Mouse (Mus musculus) left cerebral cortex, postnatal 4 days (tissue): Measurements from ENCODE around the gene Tmem135. TPM values are rescaled to one million over a fixed set of nuclear protein-coding genes. Genes with fewer than 3 reads are reported as not detected.
"Not testable (repeated sequence)": the region's sequence is repeated elsewhere in the genome, so short reads cannot be mapped to it uniquely, and the experiment has no call there.

Source experiments
- DNase-seq: peaks from one replicate; pipeline ENCODE4 v3.0.0-alpha.2; 2022
- intact Hi-C: fragments of 180-260 bp; cut with DNase I; formaldehyde crosslinking; loops from one replicate; pipeline ENCODE4 v1.15.1; 2025
- total RNA-seq, 2 experiments: library from RNA; stranded (reverse); gene quantifications; 2 replicates each; pipeline ENCODE4 v1.2.3; 2021

The Tmem135 gene
- total RNA-seq, 2 experiments from 2014 or later = 49.4 to 54.6 TPM

GRCm38 (mm10) chr7:89336434-89336833, 67.6 kb downstream of the Tmem135 start:
- intact Hi-C loops = no loop called here
- DNase-seq = no peak

GRCm38 (mm10) chr7:89335316-89335715, 68.7 kb downstream of the Tmem135 start:
- intact Hi-C loops = no loop called here
- DNase-seq = no peak

GRCm38 (mm10) chr7:89329896-89330295, 74.1 kb downstream of the Tmem135 start:
- no peak for DNase-seq
- intact Hi-C loops = no loop called here

DNA sequence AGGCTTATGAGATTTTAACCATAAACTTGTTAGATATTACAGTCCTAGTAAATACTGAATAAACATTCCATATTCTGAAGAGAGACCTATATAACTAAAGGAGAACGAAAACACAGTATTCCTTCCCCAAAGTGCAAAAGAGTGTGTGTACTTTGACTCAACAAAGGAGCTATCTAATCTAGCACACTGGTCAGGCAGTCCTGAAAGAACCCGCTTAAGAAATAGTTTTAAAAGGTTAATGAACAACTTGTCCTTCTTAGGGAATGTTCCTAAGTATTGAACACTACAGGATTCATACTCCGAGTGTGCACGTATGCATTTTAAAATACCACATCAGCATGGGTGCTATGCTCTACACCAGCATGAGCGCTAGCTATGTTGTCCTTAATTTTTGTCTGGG, 76.3 kb downstream of the Tmem135 start:
- intact Hi-C loops = no loop called here
- DNase-seq = no peak

DNA sequence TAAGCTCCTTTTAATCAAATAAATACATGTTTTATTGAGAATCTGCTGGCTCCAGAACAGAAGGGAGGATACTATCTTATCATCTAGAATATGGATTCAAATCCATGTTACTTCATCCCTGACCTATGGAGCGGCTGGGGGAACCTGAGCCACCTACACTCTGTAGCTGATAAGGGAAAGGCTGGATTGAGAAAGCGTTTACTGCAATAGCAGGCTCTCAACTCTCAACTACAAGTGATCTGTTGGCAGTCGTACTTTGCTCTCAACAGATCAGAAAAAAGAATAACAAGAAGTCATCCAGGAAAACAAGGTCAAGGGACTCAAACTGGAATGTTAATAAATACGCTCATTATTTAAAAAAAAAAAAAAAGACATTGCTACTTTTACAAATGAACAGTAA, 77.3 kb downstream of the Tmem135 start:
- intact Hi-C loops = no loop called here
- DNase-seq = no peak

DNA sequence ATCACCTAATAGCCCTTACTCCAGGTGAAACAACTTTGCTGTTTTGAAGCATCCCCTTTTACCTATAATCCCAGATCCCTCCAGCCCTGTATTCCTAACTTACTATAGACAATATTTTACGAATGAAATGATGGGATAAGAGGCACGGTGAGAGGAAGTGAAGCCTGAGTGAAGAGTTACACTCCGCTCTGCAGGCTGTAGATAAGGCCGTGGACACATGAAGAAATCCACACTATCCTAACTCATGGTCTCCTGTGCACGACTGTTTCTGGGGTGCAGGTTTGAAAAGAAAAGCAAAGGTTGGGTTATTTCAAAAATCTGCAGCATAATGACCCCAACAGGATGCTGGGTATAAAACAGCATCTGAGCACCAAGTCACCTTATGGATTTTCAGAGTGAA, 77.8 kb downstream of the Tmem135 start:
- intact Hi-C loops = no loop called here
- DNase-seq = no peak

DNA sequence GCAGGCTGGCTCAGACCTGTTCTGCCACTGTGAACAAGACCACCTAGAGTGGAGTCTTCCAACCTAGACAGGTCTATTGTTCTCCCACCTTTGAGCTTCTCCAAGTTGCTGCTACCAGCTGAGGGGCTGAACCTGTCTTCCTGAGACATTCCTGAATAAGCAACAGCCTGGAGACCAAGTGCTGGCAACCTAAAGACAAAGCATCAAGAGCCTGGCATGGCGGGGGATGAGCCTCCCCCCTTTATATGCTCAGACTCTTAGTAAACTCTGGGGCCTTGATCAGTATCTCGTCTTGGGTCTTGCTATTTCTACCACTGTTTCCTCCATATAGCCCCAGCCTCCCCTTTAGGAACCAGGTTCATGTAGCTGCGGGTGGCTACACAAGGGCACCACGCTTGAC, 81.3 kb downstream of the Tmem135 start:
- intact Hi-C loops, DNase-seq: not testable (repeated sequence)

DNA sequence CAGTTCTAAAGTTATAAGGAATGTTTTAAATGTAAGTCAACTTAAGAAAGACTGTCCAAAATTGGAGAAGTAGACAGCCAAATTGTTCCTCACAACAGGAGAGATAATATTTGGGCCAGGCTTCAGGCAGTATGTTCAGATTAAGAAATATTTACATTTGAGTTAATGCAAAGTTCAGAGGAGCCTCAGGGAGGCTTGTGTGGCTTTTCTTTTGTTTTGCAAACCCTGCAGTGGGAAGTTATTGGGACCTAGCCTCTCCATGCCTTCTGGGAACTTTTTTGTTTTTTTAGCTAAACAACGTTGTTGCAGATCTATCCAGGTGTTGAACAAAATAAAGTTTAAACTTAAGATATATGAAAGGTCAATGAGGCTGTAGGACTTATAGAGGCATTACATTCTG, 84.7 kb downstream of the Tmem135 start:
- no peak for DNase-seq
- intact Hi-C loops = no loop called here

DNA sequence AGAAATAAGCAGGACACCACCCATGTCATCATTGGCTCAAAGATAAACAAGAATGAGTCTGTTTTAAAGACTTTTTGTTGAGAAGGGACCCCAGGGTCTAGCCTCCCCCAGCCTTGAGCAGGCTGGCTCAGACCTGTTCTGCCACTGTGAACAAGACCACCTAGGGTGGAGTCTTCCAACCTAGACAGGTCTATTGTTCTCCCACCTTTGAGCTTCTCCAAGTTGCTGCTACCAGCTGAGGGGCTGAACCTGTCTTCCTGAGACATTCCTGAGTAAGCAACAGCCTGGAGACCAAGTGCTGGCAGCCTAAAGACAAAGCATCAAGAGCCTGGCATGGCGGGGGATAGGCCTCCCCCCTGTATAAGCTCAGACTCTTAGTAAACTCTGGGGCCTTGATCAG, 86.9 kb downstream of the Tmem135 start:
- DNase-seq, intact Hi-C loops: not testable (repeated sequence)

DNA sequence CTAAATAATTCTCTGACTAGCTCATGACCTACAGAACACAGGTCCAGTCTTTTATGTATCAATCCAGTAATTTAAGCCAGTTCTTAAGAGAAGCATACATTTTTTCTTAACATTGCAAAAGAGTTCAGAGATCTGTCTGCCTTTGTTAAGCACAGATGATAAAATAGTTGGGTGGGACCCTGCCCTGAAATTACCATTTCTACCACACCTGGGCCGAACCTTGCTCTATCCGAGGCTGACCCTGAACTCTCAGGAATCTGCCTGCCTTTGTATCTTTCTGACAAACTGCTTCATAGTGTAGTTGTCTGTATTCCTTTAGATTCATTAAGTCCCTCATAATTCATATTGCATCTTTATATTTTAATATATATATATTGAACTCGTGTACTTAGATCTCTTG, 87.9 kb downstream of the Tmem135 start:
- DNase-seq = no peak
- intact Hi-C loops = no loop called here

- intact Hi-C loops = no loop called here
Measured at GRCm38 (mm10) chr7:89311555-89311954, 92.5 kb downstream of the Tmem135 start.

GRCm38 (mm10) chr7:89308926-89309325, 95.1 kb downstream of the Tmem135 start:
- DNase-seq = no peak
- intact Hi-C loops = no loop called here

More at GRCm38 (mm10) chr7:89311555-89311954, 92.5 kb downstream of the Tmem135 start:
- DNase-seq = no peak

GRCm38 (mm10) chr7:89308238-89308637, 95.8 kb downstream of the Tmem135 start:
- intact Hi-C loops = no loop called here
- no peak for DNase-seq

DNA sequence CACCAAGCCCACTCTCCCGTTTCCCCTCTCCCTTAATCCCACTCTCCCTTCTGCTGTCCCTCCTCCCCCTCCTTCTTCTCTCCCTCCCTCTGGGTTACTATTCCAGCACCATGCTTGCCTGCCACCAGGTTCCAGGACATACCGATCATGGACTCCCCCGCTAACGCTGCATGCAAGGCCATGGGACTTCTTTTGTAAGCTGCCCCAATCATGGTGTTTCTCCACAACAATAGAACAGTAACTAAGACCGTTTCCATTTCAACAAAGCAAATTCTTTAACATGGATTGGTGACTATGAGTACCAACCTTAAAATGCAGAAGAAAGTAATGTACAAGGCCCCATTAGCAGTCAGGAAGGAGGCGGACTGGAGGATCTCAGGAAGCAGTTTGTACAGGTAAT, 97.2 kb downstream of the Tmem135 start:
- intact Hi-C loops = no loop called here
- DNase-seq = no peak

- DNase-seq = no peak
- intact Hi-C loops = no loop called here
Measured at GRCm38 (mm10) chr7:89304958-89305357, 99.1 kb downstream of the Tmem135 start.

- intact Hi-C loops = no loop called here
- DNase-seq = no peak
Measured at GRCm38 (mm10) chr7:89303765-89304164, 100.3 kb downstream of the Tmem135 start.

DNA sequence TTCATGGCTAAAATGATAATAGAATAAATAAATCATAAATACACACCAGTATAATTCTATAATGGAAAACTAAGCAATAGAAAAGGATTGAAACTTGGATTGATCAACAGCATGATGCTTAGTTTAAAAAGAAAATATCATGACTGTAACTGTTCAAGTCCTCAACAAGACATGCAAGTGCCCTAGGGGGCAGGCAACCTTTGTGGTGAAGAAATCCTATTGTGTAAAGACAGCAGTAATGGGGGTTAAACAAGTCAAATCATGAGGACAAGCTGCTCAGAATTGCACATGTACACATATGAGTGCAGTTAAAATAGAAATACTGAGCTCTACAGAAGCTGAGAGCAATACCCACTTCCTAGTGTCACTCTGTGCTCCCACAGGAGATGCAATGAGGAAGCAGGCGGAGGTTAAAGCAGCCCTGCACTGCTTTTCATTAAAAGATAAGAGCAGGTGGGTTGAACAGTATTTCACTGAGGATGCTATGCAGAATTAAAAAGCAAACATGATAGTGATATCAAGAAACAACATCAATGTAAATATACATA, 105.0 kb downstream of the Tmem135 start:
- DNase-seq = no peak
- intact Hi-C loops = no loop called here

GRCm38 (mm10) chr7:89296941-89297340, 107.1 kb downstream of the Tmem135 start:
- no peak for DNase-seq
- intact Hi-C loops = no loop called here

DNA sequence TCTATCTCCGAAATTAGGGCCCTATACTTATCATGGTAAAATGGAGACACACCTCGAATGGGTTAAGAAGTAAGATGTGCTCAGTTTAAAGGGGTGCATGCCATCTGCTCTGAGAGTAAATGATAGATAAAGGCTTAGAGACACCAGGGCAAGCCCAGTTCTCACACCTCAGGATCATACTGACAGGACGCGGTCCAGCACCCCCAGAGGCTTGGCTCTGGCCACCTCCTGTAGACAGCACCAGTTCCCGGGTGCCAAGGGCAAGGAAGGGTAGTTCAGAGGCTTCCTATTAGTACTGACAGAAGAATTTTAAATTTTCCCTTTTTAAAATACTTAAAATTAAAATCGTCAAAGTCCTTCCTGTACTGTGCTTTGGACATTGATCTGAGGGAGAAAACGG, 121.4 kb downstream of the Tmem135 start:
- DNase-seq = no peak
- intact Hi-C loops = no loop called here

GRCm38 (mm10) chr7:89270438-89270837, 133.6 kb downstream of the Tmem135 start:
- intact Hi-C loops, DNase-seq: not testable (repeated sequence)

DNA sequence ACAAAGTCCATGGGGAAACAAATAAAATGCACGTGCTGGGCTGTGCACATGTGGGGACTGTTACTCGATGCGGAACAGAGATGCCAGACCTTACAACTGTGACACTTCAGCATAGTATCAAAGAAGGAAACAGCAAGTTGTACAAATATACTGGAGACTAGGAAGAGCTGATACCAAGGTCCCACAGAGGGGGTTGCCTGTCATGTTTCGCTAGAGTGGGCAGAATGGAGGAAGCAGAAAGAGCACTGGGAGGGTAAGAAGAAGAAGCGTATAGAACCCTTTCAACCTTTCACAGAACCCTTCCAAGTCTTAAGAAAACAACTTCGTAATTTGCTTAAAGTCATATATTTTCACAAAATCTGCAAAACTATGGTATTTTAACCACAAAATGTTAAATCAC, 134.2 kb downstream of the Tmem135 start:
- intact Hi-C loops = no loop called here
- DNase-seq = no peak

DNA sequence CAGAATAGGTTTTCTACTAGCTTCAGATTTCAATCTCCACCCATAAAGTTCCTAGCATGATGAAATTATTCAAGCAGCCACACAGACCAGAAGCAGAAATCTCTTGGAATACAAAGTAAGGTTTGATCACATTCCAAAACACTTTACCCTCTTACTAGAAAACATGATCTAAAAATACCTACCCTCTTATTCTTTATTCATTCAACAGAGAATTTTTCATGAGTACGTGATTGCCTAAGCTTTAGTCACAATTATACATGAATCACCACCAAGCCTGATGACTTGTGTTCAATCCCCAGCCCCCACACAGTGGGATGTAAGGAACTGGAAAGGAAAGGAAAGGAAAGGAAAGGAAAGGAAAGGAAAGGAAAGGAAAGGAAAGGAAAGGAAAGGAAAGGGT, 136.5 kb downstream of the Tmem135 start:
- intact Hi-C loops = no loop called here
- no peak for DNase-seq

DNA sequence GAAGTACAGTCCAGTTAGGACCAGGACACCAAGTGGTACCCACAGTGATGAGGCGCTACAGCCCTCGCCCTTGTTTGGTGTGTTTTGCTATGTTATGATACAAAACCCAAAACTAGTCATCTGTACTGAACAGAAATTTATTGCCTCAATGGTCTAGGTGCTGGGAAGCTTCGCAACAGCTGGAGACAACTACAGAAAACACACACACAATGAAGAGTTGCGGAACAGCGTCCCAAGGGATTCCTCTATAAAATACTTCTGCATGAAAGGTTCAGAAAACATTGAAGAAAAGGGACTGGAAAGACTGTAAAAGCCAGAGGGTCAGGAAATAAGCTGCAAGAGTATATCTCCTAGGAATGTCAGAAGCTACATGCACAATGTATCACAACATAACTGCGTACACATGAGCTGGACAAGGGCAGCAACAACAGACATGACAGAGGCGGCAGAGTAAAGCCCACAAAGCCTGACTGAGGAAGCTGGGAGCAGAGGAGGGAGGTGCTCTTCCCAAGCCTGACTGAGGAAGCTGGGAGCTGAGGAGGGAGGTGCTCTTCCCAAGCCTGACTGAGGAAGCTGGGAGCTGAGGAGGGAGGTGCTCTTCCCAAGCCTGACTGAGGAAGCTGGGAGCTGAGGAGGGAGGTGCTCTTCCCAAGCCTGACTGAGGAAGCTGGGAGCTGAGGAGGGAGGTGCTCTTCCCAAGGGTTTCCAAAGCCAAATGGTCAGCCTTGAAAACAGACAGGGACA, 137.8 kb downstream of the Tmem135 start:
- DNase-seq = no peak
- intact Hi-C loops = no loop called here
